Mouse (Mus musculus): ENCODE results near the gene Rgl1.

Rgl1 gene

DNA sequence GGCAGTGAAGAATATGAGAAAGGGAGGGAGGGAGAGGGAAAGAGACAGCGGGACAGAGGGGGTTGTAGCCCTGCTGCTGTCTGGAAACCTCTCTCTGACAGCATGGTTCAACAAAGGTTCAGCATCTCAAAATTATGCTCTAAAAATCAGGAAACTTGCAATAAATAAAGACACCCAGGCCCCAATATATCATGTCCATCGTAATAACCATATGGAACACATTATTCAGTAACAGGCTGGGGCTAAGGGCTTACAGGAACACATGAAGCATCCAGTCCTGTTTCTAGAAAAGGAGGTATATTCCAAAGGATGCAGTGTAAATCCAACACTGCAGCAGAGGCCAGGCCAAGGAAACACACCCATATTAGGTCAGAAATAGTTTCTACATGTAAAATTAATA lies 215.6 kb downstream of the Rgl1 start:
- DNase-seq (ENCODE audit: low read depth, low spot score): no peak

DNA sequence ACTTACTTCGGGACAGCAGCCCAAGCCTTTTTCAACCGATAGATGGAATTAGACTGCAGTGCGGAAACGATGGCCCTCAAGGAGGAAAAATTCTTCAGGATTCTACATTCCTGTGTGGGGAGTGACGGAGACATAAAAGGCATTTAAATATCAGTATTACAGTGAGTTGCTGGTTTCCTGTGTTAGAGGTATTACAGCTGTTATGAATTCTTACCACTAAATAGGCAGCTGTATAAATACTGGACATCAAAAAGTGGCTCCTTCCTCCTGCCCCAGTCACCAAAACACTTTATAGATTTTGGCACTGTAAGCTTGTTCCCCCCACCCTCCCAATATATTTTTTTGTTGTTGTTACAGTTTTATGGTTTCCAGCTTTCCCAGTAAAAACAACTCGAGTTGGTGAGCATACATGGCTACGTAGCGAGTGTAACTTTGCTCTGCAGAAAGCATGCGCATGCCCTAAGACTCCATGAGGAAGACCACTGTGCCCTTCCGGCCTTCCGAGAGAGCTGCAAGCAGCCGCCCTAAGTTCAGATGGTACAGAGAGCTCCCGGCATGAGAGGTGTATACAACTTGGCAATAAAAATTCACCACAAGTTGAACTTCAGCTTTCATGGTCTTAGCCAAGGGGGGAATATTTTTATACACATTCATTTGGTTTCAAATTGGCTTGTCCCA lies 217.0 kb downstream of the Rgl1 start:
- DNase-seq (ENCODE audit: low read depth, low spot score): no peak

DNA sequence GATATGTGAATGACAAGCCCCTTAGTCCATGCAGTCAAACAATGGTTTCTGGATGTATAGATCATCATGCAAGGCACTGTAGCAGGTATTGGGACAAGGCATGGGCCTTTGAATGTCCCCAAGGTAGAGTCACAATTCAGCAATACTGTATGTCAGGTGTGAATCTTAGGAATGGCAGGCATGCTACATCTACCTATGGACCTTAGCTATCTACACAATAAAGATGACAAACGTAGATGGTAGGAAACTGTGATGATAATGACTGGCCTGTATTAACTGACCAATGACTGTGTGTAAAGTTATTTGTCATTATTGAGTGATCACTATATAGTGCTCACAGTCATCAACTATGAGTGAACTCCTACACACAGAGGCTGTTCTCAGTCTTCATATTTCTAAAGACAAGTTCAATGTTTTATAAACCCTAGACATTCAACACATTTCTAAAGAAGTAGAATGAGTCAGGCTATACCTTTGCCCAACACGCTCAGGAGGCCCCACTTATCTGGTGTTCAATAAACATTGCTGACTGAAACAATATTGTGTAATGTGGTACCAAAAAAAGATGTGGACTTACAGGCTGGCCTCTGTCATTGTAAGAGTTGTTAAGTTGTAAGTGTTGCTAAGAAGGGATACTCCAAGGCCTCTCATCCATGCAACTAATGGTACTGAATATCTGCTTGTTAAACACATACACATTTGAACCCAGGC lies 222.5 kb downstream of the Rgl1 start:
- no peak for DNase-seq (ENCODE audit: low read depth, low spot score)

DNA sequence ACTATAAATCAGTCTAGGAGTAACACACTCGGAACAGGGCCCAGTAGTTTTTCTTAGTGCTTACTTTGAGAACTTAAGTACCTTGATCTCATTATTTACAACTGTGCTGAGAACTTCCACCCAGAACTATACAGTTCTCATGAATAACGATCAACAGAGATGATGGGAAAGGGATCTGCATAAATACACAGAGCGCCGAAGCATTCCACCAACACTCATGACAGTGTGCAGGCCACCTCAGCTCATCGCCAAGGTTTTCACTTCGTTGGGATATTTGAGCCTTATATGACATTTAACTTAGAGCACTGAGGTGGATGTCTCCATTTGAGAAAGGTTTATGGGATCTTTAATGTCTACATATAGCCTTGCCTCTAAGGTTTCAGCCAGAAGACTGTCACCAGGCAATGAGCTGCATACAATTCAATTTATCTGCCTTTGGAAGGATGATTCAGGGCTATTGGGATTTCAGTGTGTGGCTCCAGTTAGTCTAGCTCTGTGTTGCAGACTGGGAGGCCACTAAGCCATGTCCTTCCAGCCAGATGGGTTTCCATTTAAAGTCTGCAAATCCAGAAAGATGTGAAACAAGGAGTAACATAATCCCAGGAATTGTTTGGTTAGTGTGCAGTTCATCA lies 223.3 kb downstream of the Rgl1 start:
- DNase-seq (ENCODE audit: low read depth, low spot score): no peak

DNA sequence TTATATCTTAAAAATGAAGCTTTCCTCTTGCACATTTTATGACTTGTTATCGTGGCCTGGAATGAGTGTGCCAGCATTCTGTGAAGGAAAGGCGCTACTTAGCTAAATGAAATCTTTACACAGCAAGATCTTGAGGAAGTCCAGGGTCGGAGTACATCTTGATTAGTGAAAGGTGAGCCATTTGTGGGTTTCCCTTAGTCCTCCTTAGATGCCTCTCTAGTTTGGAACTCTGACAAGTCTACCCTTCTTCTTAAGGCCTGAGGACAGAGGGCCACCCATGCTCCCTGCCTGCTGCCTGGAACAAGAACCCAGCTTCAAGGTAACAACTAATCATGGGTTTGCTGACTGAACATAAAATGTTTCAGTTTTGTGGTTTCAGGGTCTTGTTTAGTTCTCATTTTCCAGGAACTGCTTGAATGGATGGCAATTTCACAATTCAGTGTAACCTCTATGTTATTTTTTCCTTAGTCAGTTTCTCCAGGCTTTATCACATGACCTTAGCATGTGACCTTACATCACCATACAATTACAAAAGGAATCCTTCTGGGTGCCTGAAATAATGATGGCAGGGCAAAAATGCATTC lies 225.8 kb downstream of the Rgl1 start:
- no peak for DNase-seq (ENCODE audit: low read depth, low spot score)

DNA sequence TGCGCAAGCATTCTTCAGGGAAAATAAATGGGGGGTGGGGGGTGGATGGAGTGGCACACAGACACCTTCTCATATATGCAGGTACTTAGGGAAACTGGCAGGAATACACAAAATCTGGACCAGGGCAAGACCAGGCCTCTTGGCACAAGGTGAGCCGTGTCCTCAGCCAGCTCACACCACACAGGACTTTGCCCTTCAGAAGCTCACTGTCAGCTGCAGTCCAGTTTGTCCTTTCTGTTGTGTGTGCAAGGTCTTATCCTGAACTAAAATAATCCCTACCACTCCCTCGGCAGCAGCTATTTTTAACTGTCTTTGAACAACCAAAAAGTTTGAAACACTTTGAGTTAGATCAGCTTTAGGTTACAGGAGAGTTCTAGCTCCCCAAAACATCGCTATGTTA lies 227.3 kb downstream of the Rgl1 start:
- DNase-seq (ENCODE audit: low read depth, low spot score): no peak

DNA sequence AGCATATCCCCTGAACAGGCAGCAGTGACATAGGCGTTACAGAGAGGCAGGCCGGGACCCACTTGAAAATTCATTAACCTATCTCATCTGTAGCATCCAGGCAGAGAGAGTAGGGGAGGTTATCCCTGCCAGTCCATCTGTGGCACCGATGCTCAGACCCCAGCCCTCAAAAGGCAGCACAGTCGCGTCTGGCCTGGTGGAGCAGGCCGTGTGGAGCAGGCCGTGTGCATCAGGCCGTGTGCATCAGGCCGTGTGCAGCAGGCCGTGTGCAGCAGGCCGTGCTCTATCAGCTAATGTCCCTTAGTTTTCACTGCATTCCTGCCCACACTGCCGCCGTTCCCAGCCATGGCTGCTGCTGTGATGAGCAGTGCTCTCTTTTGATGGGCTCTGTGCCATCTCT lies 229.0 kb downstream of the Rgl1 start:
- DNase-seq (ENCODE audit: low read depth, low spot score): no peak

DNA sequence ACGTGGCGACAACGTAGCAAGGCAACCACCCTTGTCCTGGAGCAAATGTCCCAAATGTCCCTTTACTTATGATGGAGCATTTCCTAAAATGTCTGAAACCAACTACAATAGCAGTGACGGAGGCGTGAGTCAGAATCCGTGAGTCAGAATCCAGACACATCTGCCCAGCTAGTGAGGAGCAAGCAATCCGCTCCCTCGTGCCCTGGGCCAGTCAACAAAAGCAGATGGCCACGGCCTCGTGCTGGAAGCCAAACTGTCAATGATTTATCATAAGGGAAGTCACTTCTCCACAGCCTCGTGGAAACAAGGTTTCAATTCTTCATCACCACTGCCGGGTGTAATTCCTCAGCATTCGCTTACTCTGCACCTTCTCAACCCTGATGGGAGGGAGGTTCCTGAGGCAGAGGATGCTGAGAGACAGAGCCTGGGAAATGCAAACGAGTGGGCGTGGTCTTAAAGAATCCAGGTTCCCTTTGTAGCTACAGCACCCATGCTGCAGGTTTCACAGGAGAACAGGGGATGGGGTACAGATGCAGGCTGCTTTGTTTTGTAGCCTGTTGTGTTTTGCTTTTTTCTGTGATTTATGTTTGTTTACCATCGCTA lies 229.6 kb downstream of the Rgl1 start:
- peak; percentile 68 for DNase-seq (ENCODE audit: low read depth, low spot score)

DNA sequence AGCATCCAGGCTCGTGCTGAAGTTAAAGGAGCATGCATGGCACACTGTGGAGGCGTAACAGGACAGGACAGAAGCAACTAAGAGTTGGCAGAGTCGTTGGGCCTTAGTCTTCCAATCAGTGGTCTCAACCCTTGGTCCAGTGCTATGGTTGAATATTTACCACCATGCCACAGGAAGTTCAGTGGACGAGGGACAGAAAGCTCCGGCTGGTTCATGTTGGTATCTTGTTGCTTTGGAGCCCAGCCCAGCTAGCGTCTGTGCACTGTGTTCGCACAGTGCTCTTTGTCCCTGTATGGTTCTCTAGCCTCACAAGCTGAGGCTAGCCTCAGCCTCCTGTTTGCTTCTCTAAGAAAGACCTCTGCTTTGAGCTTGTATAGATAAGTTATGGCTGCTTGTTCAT lies 231.6 kb downstream of the Rgl1 start:
- DNase-seq (ENCODE audit: low read depth, low spot score): no peak

DNA sequence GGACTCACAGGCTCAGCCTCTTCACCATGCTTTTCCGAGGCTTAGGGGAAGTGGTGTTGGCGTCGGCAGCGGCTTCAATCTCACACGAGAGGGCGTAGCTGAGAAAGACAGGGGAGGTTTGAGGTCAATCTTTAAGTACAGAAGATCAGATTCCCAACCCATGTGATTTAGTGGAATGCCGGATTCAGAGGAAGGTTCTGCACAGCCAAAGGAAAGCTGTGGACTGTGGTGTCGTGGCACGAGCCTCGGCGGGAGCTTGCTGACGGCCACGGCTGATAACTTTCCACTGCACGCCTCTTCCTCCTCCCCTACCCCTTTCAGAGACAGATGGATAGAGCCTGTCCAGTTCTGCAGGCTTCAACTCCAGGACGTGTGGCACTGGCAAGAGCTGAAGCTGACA lies 234.7 kb downstream of the Rgl1 start:
- peak; percentile 77 for DNase-seq (ENCODE audit: low read depth, low spot score)

DNA sequence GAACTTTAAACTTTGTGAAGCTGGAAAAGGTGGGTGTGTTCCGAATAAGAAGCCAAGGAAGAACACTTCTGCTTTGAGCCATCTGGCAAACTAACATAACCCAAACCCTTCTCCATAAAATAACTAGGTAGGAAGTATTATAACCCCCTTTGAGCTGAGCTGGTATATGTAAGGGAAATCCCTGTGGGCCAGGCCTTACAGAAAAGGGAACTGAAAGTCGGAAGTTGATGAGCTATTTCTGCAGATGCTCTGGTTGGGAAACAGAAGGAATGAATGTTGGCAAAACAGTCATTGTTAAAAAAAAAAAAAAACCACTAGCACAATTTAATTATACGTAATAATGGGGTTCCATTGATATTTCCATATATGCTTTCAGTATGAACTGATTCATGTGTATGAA lies 237.4 kb downstream of the Rgl1 start:
- no peak for DNase-seq (ENCODE audit: low read depth, low spot score)

DNA sequence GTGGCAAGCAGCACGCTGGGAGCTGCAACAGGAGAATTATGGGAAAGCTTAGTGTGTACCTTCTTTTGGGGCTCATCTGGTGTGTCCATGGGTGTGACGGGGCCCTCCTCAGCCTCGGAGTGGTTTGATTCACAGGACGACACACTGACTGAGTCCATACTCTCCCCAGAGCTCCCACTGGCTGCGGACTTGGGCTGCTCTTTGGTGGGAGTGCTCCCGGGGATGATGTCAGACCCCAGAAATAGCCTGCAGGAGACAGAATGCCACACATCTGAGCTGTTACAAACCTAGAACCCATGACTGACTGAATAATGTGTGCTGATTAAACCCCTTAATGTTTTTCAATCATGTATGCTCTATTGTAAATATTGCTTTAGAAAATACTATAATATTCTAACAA lies 237.9 kb downstream of the Rgl1 start:
- no peak for DNase-seq (ENCODE audit: low read depth, low spot score)

DNA sequence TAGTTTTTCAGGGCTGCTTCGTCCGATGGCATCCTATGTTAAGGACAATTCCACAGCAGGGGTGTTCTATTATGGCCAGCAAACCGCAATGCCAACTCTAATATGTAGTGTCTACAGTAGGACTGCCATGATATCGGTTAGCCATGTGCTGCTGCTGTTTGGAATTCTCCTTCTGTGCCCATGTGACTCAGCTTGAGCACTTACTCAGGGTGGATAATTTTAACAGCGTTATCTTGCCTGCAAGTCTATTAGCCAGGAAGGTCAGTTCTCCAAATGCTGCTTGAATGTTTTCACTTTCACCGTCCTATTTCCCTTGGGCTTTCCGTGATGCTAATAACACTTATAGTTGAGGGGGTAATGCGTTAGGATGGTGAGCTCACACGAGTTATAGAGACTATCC lies 240.0 kb downstream of the Rgl1 start:
- DNase-seq (ENCODE audit: low read depth, low spot score): no peak

DNA sequence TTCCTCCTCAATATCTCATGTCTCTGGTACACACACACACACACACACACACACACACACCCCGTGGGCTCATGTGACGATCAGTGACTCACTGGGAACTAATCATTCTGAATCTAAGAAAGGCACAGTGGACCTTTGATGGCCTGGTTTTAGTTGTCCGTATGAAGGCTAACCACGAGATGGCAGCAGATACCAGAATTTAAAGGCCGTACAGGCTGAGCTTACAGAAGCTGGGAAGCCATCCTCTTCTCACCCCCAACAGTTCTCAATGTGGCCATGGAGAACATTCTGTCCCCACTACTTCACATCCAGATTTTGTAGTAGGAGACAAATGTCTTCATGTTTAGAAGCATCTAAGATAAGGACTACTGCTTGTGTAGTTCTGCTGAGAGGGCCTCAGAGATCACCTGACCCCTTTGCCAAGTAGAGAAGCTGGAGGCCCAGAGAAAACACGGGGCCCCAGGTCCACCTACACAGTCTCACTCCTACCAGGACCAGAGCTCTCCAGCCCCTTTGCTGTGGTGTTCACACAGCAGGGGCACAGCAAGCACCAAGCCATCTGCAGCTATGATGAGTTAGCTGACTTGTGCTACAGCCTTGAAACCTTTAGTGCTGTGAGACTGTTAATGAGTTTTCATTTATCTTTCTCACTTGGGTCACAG lies 241.0 kb downstream of the Rgl1 start:
- DNase-seq (ENCODE audit: low read depth, low spot score): peak; percentile 81

DNA sequence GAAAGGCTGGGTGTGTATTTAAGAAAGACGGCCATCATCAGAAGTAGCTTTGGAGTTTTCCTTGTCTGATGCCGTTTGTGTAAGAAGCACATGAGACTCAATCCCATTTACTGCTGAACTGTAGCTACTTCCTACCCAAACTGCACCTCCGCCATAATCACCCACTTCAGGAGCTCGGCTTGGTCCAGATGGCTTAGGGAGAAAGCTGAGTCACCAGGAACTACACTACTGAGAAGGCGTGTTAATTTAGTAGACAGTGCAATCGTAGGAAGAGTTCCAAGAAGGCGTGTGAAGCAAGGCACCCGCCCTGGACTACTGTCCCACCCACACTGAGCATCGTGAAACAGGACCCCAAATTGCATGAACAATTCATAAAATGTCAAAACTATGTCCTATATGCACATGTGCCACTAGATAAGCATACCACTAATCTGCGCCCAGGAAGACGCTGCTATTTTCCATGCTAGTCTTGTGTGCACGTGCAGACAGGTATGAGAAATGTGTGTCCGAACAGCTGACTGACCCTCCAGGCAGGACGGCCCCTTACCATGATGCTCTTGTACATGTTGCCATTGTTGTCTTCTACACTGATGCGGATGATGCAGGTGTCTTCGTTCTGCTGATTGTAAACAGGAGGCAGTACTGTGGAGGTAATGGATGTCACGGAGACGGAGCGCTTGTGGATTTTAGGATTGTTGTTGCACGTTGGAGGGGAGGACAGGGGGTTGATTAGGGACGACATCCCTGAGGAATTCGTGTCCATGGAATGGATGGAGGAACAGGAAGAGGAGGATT lies 241.9 kb downstream of the Rgl1 start:
- no peak for DNase-seq (ENCODE audit: low read depth, low spot score)

DNA sequence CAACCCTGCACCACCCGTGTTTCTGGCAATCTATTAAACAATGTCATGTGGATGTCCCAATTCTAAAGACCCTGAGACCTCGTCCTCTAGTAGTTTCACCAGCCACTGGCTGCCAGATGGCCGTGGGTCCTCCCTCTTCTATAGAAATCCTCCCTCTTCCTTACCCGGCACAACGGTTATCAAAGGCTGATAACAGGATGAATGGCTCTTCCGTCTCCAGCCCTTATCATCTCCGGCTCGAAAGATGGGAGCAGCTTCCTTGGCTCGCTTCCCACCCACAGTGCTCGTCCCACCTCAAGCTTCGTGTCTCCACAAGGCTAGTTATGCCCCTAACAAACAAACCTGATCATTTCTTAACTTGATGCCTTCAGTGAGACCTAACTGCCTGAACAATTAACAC lies 242.9 kb downstream of the Rgl1 start:
- DNase-seq (ENCODE audit: low read depth, low spot score): no peak

DNA sequence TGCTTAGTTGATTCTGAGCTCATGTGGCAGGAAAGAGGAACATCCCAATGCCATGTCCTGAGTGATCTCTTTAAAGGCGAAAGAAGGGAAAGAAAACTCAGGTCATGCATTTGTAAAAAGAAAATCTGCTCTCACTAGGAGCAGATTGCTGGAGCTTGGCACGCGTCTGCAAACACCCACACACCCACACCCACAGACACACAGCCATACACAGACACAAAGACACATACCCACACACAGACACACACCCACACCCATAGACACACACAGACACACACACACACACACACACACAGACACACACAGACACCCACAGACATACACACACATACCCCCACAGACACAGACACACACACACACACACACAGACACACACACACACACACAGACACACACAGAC lies 243.9 kb downstream of the Rgl1 start:
- no peak for DNase-seq (ENCODE audit: low read depth, low spot score)

DNA sequence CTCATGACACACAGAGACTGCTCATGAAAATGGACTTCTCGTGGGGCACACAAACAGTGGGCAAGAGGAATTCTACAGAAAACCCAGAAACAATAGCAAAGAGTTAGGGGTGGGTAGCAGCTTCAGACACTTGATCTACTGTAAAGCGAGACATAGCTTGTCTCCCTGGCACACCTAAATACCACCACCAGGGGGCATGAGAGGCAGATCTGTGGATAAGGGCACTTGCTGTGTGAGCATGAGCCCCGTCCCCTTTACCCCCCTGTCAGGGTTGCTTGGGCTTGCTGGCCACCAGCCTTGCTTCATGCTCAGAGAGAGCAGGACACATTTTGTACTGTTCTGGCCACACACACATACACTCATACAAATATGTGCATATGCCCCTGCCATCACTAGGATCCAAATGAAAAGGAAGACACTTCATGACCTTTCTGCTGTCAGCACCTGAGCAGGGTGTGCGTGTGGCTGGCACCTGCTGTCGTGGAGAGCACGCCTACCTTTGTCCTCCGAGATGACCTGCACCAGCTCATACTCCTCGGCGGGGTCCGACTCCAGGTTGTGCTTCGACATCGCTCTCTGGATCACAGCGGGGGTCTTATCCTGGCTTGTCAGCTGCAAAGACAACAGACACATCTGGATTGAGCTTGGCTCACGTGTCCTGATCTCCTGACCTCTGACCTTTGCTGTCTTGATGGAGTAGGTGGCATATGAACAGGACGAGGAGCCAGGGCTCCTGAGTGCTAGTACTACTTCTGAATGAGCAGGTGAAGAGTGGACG lies 245.2 kb downstream of the Rgl1 start:
- peak; percentile 80 for DNase-seq (ENCODE audit: low read depth, low spot score)

DNA sequence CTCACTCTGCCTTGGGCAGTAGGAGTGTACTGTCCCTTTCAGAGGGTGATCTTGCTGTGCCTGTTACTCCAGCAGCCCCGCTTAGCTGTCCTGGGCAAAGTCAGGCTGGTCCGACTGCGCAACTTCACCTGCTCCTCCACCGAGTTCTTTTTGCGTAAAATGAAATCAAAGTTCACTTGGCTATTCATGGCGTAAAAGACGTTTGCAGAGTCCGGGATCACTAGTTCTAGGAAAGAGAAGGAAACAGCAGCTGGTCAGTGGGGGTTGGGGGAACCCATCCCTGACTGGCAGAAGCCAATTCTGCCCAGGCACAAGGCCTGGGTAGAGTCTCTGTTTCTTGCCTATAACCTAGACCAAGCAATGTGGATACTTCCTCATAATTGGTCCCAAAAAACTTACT lies 247.2 kb downstream of the Rgl1 start:
- DNase-seq (ENCODE audit: low read depth, low spot score): no peak

DNA sequence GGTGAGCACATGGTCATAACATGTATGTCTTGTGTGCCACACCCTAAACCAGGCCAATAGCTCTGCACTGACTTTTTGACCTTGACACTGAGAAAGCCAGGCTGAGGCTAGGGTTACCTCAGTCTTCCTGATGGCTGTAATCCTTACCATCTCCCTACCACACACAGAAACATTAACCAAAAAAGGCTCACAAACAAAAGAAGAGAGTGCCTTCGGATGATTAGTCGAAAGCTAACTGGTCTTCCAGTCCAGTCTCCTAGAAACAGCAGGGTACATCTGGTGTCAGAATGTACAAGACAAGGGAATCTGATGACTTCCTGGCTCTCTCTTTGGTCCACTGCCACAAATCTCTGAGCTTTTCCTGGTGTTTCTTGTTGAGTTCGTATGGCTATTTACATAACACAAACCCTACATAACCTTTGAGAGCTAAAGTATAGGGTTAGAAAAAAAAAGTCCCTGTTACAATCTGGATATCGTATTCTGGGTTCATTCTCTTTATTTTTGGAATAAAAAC lies 249.0 kb downstream of the Rgl1 start:
- peak; percentile 61 for DNase-seq (ENCODE audit: low read depth, low spot score)

All from ZHBTc4 (cell line).